Mouse (Mus musculus): ENCODE measurements around the gene Aldh3b3. TPM values are rescaled to one million over a fixed set of nuclear protein-coding genes. Genes with fewer than 3 reads are reported as not detected.

The Aldh3b3 gene
- total and polyA plus RNA-seq, 2 experiments from 2014 or later = 0.29 TPM; not detected in 1

- Histone ChIP-seq H3K4me3 (ENCODE audit: low read depth, low read length) (no peak overlapping the region), H3K4me1 (ENCODE audit: control insufficient read depth, insufficient read depth) (0 out of 2 replicates have a peak, but pooled peaks cover 4% of the 10 kb centered on the region), H3K27me3 (ENCODE audit: control insufficient read depth, insufficient read depth, low read length) (no peaks in the 10 kb centered on the region), H3K27ac (ENCODE audit: low read depth) (no peak overlapping the region), H3K9ac (replicated peaks; ENCODE audit: low read depth, low read length) (no peak overlapping the region), H3K36me3 (replicated peaks; ENCODE audit: control insufficient read depth, insufficient read depth, low read length) (no peaks in the 10 kb centered on the region), H3K4me2 (ENCODE audit: low read depth, low read length) (no peak overlapping the region), H3K9me3 (replicated peaks; ENCODE audit: control insufficient read depth, low read length) (no peaks in the 10 kb centered on the region)
- ATAC-seq (ENCODE audit: insufficient read depth, low read depth) = no peak
- DNase-seq (ENCODE audit: low spot score) = no peak
- TF ChIP-seq CTCF (IDR thresholded peaks at IDR 0.05; ENCODE audit: low read depth) = no peak
- TF ChIP-seq EP300 (IDR thresholded peaks at IDR 0.05; ENCODE audit: low read depth) = no peak
- WGBS = 73% methylated on average over 6 of the region's 6 CpGs
Observed at GRCm38 (mm10) chr19:3994932-3995331, 36.5 kb downstream of the Aldh3b3 start.

GRCm38 (mm10) chr19:3995505-3995904 lies 37.1 kb downstream of the Aldh3b3 start:
- Histone ChIP-seq H3K4me2 (ENCODE audit: low read depth, low read length) (no peak overlapping the region), H3K9ac (replicated peaks; ENCODE audit: low read depth, low read length) (no peak overlapping the region), H3K27me3 (ENCODE audit: control insufficient read depth, insufficient read depth, low read length) (no peaks in the 10 kb centered on the region), H3K36me3 (replicated peaks; ENCODE audit: control insufficient read depth, insufficient read depth, low read length) (no peaks in the 10 kb centered on the region), H3K4me1 (ENCODE audit: control insufficient read depth, insufficient read depth) (0 out of 2 replicates have a peak, but pooled peaks cover 4% of the 10 kb centered on the region), H3K4me3 (ENCODE audit: low read depth, low read length) (no peak overlapping the region), H3K9me3 (replicated peaks; ENCODE audit: control insufficient read depth, low read length) (no peaks in the 10 kb centered on the region), H3K27ac (ENCODE audit: low read depth) (no peak overlapping the region)
- DNase-seq (ENCODE audit: low spot score) = no peak
- no peak for TF ChIP-seq CTCF (IDR thresholded peaks at IDR 0.05; ENCODE audit: low read depth)
- no peak for TF ChIP-seq EP300 (IDR thresholded peaks at IDR 0.05; ENCODE audit: low read depth)
- ATAC-seq (ENCODE audit: insufficient read depth, low read depth) = no peak
- WGBS = 95% methylated on average over 3 of the region's 3 CpGs

- Histone ChIP-seq H3K27me3 (ENCODE audit: control insufficient read depth, insufficient read depth, low read length) (no peaks in the 10 kb centered on the region), H3K9ac (replicated peaks; ENCODE audit: low read depth, low read length) (no peak overlapping the region), H3K4me3 (ENCODE audit: low read depth, low read length) (no peak overlapping the region), H3K4me1 (ENCODE audit: control insufficient read depth, insufficient read depth) (peaks cover 7% of the 10 kb centered on the region; the same call in 1 of the 2 replicates), H3K27ac (ENCODE audit: low read depth) (no peak overlapping the region), H3K36me3 (replicated peaks; ENCODE audit: control insufficient read depth, insufficient read depth, low read length) (no peaks in the 10 kb centered on the region), H3K4me2 (ENCODE audit: low read depth, low read length) (no peak overlapping the region), H3K9me3 (replicated peaks; ENCODE audit: control insufficient read depth, low read length) (no peaks in the 10 kb centered on the region)
- no peak for ATAC-seq (ENCODE audit: insufficient read depth, low read depth)
- no peak for DNase-seq (ENCODE audit: low spot score)
- no peak for TF ChIP-seq EP300 (IDR thresholded peaks at IDR 0.05; ENCODE audit: low read depth)
- TF ChIP-seq CTCF (IDR thresholded peaks at IDR 0.05; ENCODE audit: low read depth) = no peak
- 61% methylated on average over 7 of the region's 7 CpGs for WGBS
Observed at GRCm38 (mm10) chr19:3996106-3996505, 37.7 kb downstream of the Aldh3b3 start.

DNA sequence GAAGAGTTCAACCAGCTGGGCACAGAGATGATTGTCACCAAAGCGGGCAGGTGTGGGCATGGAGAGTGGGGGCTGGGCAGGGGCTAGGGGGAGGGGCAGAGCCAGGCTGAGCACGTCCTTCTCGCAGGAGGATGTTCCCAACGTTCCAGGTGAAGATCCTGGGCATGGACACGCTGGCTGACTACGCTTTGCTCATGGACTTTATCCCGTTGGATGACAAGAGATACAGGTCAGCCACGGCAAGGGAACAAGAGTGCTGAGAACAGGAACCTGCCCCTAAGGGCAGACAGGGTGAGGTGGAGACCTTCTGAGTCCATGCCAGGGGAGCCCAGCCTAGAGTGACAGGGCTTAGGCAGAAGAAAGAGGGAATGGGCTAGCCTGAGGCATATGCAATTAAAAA lies 38.3 kb downstream of the Aldh3b3 start:
- 77% methylated on average over 8 of the region's 8 CpGs for WGBS

GRCm38 (mm10) chr19:3997231-3997630 lies 38.8 kb downstream of the Aldh3b3 start:
- no peak overlapping the region for H3K4me3 ChIP-seq (ENCODE audit: low read depth, low read length)
- H3K9me3 ChIP-seq (replicated peaks; ENCODE audit: control insufficient read depth, low read length) = no peaks in the 10 kb centered on the region
- no peaks in the 10 kb centered on the region for H3K36me3 ChIP-seq (replicated peaks; ENCODE audit: control insufficient read depth, insufficient read depth, low read length)
- H3K4me2 ChIP-seq (ENCODE audit: low read depth, low read length) = no peak overlapping the region
- no peak for ATAC-seq (ENCODE audit: insufficient read depth, low read depth)
- no peak for DNase-seq (ENCODE audit: low spot score)
- WGBS = 47% methylated on average over 8 of the region's 8 CpGs
- H3K4me1 ChIP-seq (ENCODE audit: control insufficient read depth, insufficient read depth) = peaks cover 18% of the 10 kb centered on the region; the same call in 1 of the 2 replicates
- H3K27ac ChIP-seq (ENCODE audit: low read depth) = no peak overlapping the region
- H3K9ac ChIP-seq (replicated peaks; ENCODE audit: low read depth, low read length) = no peak overlapping the region
- no peaks in the 10 kb centered on the region for H3K27me3 ChIP-seq (ENCODE audit: control insufficient read depth, insufficient read depth, low read length)
- TF ChIP-seq CTCF (IDR thresholded peaks at IDR 0.05; ENCODE audit: low read depth) (no peak), EP300 (IDR thresholded peaks at IDR 0.05; ENCODE audit: low read depth) (no peak)

More for the DNA sequence above, 38.3 kb downstream of the Aldh3b3 start:
- Histone ChIP-seq H3K27ac (ENCODE audit: low read depth) (no peak overlapping the region), H3K36me3 (replicated peaks; ENCODE audit: control insufficient read depth, insufficient read depth, low read length) (no peaks in the 10 kb centered on the region), H3K4me2 (ENCODE audit: low read depth, low read length) (no peak overlapping the region), H3K9me3 (replicated peaks; ENCODE audit: control insufficient read depth, low read length) (no peaks in the 10 kb centered on the region), H3K4me3 (ENCODE audit: low read depth, low read length) (no peak overlapping the region), H3K4me1 (ENCODE audit: control insufficient read depth, insufficient read depth) (peaks cover 14% of the 10 kb centered on the region; the same call in 1 of the 2 replicates), H3K9ac (replicated peaks; ENCODE audit: low read depth, low read length) (no peak overlapping the region), H3K27me3 (ENCODE audit: control insufficient read depth, insufficient read depth, low read length) (no peaks in the 10 kb centered on the region)
- ATAC-seq (ENCODE audit: insufficient read depth, low read depth) (no peak), DNase-seq (ENCODE audit: low spot score) (no peak)
- TF ChIP-seq CTCF (IDR thresholded peaks at IDR 0.05; ENCODE audit: low read depth) (no peak), EP300 (IDR thresholded peaks at IDR 0.05; ENCODE audit: low read depth) (no peak)

DNA sequence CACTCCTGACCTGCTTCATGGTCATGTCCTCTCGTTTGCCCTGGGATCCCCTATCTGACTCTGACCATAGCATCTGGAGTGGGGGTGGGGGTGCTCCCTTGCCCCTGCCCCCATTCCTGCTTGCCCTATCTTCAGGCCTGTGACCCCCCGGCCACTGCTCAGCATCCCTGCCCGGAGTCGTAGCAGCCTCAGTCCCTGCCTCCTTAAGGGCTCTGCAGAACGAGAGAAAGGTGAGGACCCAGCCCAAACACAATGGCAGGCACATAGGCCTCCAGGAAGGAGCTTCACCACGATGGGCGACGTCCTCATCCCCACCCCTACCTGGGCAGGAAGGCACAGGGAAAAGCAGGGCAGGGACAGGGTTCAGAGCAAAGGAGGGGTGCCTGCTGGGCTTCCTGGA lies 39.9 kb downstream of the Aldh3b3 start:
- Histone ChIP-seq H3K27me3 (ENCODE audit: control insufficient read depth, insufficient read depth, low read length) (no peaks in the 10 kb centered on the region), H3K9ac (replicated peaks; ENCODE audit: low read depth, low read length) (no peak overlapping the region), H3K4me2 (ENCODE audit: low read depth, low read length) (no peak overlapping the region), H3K27ac (ENCODE audit: low read depth) (no peak overlapping the region), H3K4me3 (ENCODE audit: low read depth, low read length) (no peak overlapping the region), H3K36me3 (replicated peaks; ENCODE audit: control insufficient read depth, insufficient read depth, low read length) (no peaks in the 10 kb centered on the region), H3K9me3 (replicated peaks; ENCODE audit: control insufficient read depth, low read length) (no peaks in the 10 kb centered on the region), H3K4me1 (ENCODE audit: control insufficient read depth, insufficient read depth) (peaks cover 21% of the 10 kb centered on the region)
- WGBS = 69% methylated on average over 8 of the region's 8 CpGs
- no peak for ATAC-seq (ENCODE audit: insufficient read depth, low read depth)
- DNase-seq (ENCODE audit: low spot score) = no peak
- TF ChIP-seq EP300 (IDR thresholded peaks at IDR 0.05; ENCODE audit: low read depth) (no peak), CTCF (IDR thresholded peaks at IDR 0.05; ENCODE audit: low read depth) (no peak)

All from heart, postnatal 0 days (tissue).